Mouse (Mus musculus) lung, embryonic 15.5 days (tissue): ENCODE measurements around the gene C2. TPM values are rescaled to one million over a fixed set of nuclear protein-coding genes. Genes with fewer than 3 reads are reported as not detected.
A peak's percentile ranks its signal among the peaks of the same experiment; 100 is the strongest.

ENCODE experiments used
- ATAC-seq: fragments of 200-750 bp; cut with Nextera tagmentation; 2 replicates; pipeline ENCODE4 v1.8.0; 2017; ENCODE audit warnings: moderate number of reproducible peaks, borderline replicate concordance; ENCODE audit not compliant: low FRiP score, low TSS enrichment; ENCODE audit errors: extremely low read depth
- H3K27ac ChIP-seq: fragments of 300-500 bp; sonication (generic); 2 replicates; pipeline ENCODE4 v1.5.1; 2015; ENCODE audit warnings: moderate library complexity, mild to moderate bottlenecking, inconsistent platforms
- H3K27me3 ChIP-seq: fragments of 300-500 bp; sonication (generic); 2 replicates; pipeline ENCODE4 v1.6.1; 2015; ENCODE audit warnings: inconsistent platforms
- H3K36me3 ChIP-seq: fragments of 300-500 bp; sonication (generic); 2 replicates; pipeline ENCODE4 v1.6.1; 2015; ENCODE audit warnings: inconsistent platforms
- H3K4me1 ChIP-seq: fragments of 300-500 bp; sonication (generic); 2 replicates; pipeline ENCODE4 v1.6.1; 2015; ENCODE audit warnings: inconsistent platforms
- H3K4me2 ChIP-seq: fragments of 300-500 bp; sonication (generic); 2 replicates; pipeline ENCODE4 v1.6.1; 2015; ENCODE audit warnings: inconsistent platforms, mild to moderate bottlenecking, moderate library complexity
- H3K4me3 ChIP-seq: fragments of 300-500 bp; sonication (generic); 2 replicates; pipeline ENCODE4 v1.5.1; 2015; ENCODE audit warnings: mild to moderate bottlenecking, inconsistent platforms
- H3K9ac ChIP-seq: fragments of 300-500 bp; sonication (generic); 2 replicates; pipeline ENCODE4 v1.6.1; 2015; ENCODE audit warnings: inconsistent platforms
- H3K9me3 ChIP-seq: fragments of 300-500 bp; sonication (generic); 2 replicates; pipeline ENCODE4 v1.6.1; 2016; ENCODE audit warnings: inconsistent platforms
- WGBS: fragments of 180-500 bp; shearing (Covaris S2); methylation state at CpG from one replicate; pipeline ENCODE4 v1.1.7; 2015; 5-methylcytosine and 5-hydroxymethylcytosine counted together
- polyA plus RNA-seq: library from polyadenylated mRNA; unstranded; fragments of >200 nt; fragmentation: Nextera tagmentation; extraction: Ambion mirVana; gene quantifications from 2 replicates; pipeline ENCODE4 v1.2.1, GENCODE M21; 2015

Gene C2
- polyA plus RNA-seq, 1 experiment from 2014 or later: 2.9 TPM

GRCm38 (mm10) chr17:34931061-34931734 lies 33.1 kb upstream of the C2 start, which contains the start of gene Neu1:
Gene Neu1, plus strand, starts transcription at chr17:34931253.
- ATAC-seq: peak; percentile 96
- Histone ChIP-seq H3K4me1 (peaks cover 8% of the 10 kb centered on the region), H3K9me3 (no peaks in the 10 kb centered on the region), H3K4me2 (peak within 1 kb of the TSS; percentile 93), H3K36me3 (no peaks in the 10 kb centered on the region), H3K27ac (no peak within 1 kb of the TSS), H3K4me3 (peak within 1 kb of the TSS; percentile 61), H3K27me3 (no peaks in the 10 kb centered on the region), H3K9ac (peak within 1 kb of the TSS; percentile 60)
- under 1% methylated on average over 38 of the region's 38 CpGs for WGBS

GRCm38 (mm10) chr17:34928841-34929240 lies 30.8 kb upstream of the C2 start:
- no peaks in the 10 kb centered on the region for H3K36me3 ChIP-seq
- ATAC-seq: no peak
- peaks cover 8% of the 10 kb centered on the region for H3K4me1 ChIP-seq
- no peaks in the 10 kb centered on the region for H3K9me3 ChIP-seq
- WGBS: 31% methylated on average over 4 of the region's 4 CpGs
- H3K4me2 ChIP-seq: no peak overlapping the region
- no peak overlapping the region for H3K4me3 ChIP-seq
- no peaks in the 10 kb centered on the region for H3K27me3 ChIP-seq
- H3K27ac ChIP-seq: no peak overlapping the region
- no peak overlapping the region for H3K9ac ChIP-seq

GRCm38 (mm10) chr17:34927306-34928019 lies 29.4 kb upstream of the C2 start:
- 0 out of 2 replicates have a peak overlapping the region, but pooled peaks have one; percentile 10 for H3K4me2 ChIP-seq
- H3K27me3 ChIP-seq: no peaks in the 10 kb centered on the region
- H3K9me3 ChIP-seq: no peaks in the 10 kb centered on the region
- no peak overlapping the region for H3K4me3 ChIP-seq
- H3K9ac ChIP-seq: no peak overlapping the region
- peaks cover 8% of the 10 kb centered on the region for H3K4me1 ChIP-seq
- WGBS: 65% methylated on average over 18 of the region's 18 CpGs
- H3K36me3 ChIP-seq: no peaks in the 10 kb centered on the region
- ATAC-seq: no peak
- H3K27ac ChIP-seq: no peak overlapping the region

- Histone ChIP-seq H3K9ac (no peak overlapping the region), H3K27ac (no peak overlapping the region), H3K27me3 (no peaks in the 10 kb centered on the region), H3K4me2 (no peak overlapping the region), H3K4me3 (no peak overlapping the region), H3K9me3 (no peaks in the 10 kb centered on the region), H3K36me3 (no peaks in the 10 kb centered on the region), H3K4me1 (no peaks in the 10 kb centered on the region)
- 58% methylated on average over 5 of the region's 5 CpGs for WGBS
- no peak for ATAC-seq
Observed at GRCm38 (mm10) chr17:34924258-34924657, 26.2 kb upstream of the C2 start.

- Histone ChIP-seq H3K4me1 (no peaks in the 10 kb centered on the region), H3K9ac (no peak overlapping the region), H3K27me3 (no peaks in the 10 kb centered on the region), H3K27ac (no peak overlapping the region), H3K4me3 (no peak overlapping the region), H3K9me3 (no peaks in the 10 kb centered on the region), H3K36me3 (no peaks in the 10 kb centered on the region), H3K4me2 (no peak overlapping the region)
- 42% methylated on average over 6 of the region's 6 CpGs for WGBS
- no peak for ATAC-seq
Observed at GRCm38 (mm10) chr17:34922939-34923338, 24.9 kb upstream of the C2 start.

GRCm38 (mm10) chr17:34917188-34917587 lies 19.1 kb upstream of the C2 start:
- Histone ChIP-seq H3K36me3 (peaks cover 18% of the 10 kb centered on the region), H3K27ac (no peak overlapping the region), H3K9me3 (no peaks in the 10 kb centered on the region), H3K4me2 (no peak overlapping the region), H3K4me3 (no peak overlapping the region), H3K4me1 (peaks cover 16% of the 10 kb centered on the region; the same call in 1 of the 2 replicates), H3K27me3 (no peaks in the 10 kb centered on the region), H3K9ac (no peak overlapping the region)
- ATAC-seq: no peak
- 61% methylated on average over 9 of the region's 9 CpGs for WGBS

GRCm38 (mm10) chr17:34916316-34916715 lies 18.3 kb upstream of the C2 start:
- ATAC-seq: no peak
- 85% methylated on average over 5 of the region's 5 CpGs for WGBS
- H3K4me2 ChIP-seq: no peak overlapping the region
- H3K4me1 ChIP-seq: peaks cover 16% of the 10 kb centered on the region; the same call in 1 of the 2 replicates
- H3K36me3 ChIP-seq: peaks cover 27% of the 10 kb centered on the region
- H3K4me3 ChIP-seq: no peak overlapping the region
- no peak overlapping the region for H3K27ac ChIP-seq
- no peak overlapping the region for H3K9ac ChIP-seq
- H3K27me3 ChIP-seq: no peaks in the 10 kb centered on the region
- H3K9me3 ChIP-seq: no peaks in the 10 kb centered on the region

GRCm38 (mm10) chr17:34915410-34915831 lies 17.4 kb upstream of the C2 start:
- Histone ChIP-seq H3K4me1 (peaks cover 16% of the 10 kb centered on the region; the same call in 1 of the 2 replicates), H3K9ac (peak overlapping the region; percentile 16; the same call in 1 of the 2 replicates), H3K4me3 (no peak overlapping the region), H3K9me3 (no peaks in the 10 kb centered on the region), H3K4me2 (peak overlapping the region; percentile 27; the same call in 1 of the 2 replicates), H3K36me3 (peaks cover 36% of the 10 kb centered on the region), H3K27ac (0 out of 2 replicates have a peak overlapping the region, but pooled peaks have one; percentile 2), H3K27me3 (no peaks in the 10 kb centered on the region)
- 0 out of 2 replicates have a peak, but pooled peaks have one; percentile 23 for ATAC-seq
- WGBS: 13% methylated on average over 11 of the region's 11 CpGs

- H3K27me3 ChIP-seq: no peaks in the 10 kb centered on the region
- peak within 1 kb of the TSS; percentile 27; the same call in 1 of the 2 replicates for H3K4me2 ChIP-seq
- H3K4me3 ChIP-seq: no peak within 1 kb of the TSS
- H3K9ac ChIP-seq: no peak within 1 kb of the TSS
- H3K36me3 ChIP-seq: peaks cover 49% of the 10 kb centered on the region
- H3K27ac ChIP-seq: peak within 1 kb of the TSS; percentile 19; the same call in 1 of the 2 replicates
- peaks cover 16% of the 10 kb centered on the region; the same call in 1 of the 2 replicates for H3K4me1 ChIP-seq
- no peak for ATAC-seq
- 34% methylated on average over 18 of the region's 18 CpGs for WGBS
- no peaks in the 10 kb centered on the region for H3K9me3 ChIP-seq
Observed at GRCm38 (mm10) chr17:34913930-34914665, 16.0 kb upstream of the C2 start, which contains the start of gene Slc44a4. Gene Slc44a4, plus strand, starts transcription at chr17:34914466.

- H3K4me3 ChIP-seq: no peak overlapping the region
- ATAC-seq: peak; percentile 11; the same call in 1 of the 2 replicates
- no peak overlapping the region for H3K4me2 ChIP-seq
- no peak overlapping the region for H3K9ac ChIP-seq
- H3K9me3 ChIP-seq: no peaks in the 10 kb centered on the region
- 40% methylated on average over 5 of the region's 5 CpGs for WGBS
- peaks cover 16% of the 10 kb centered on the region; the same call in 1 of the 2 replicates for H3K4me1 ChIP-seq
- no peaks in the 10 kb centered on the region for H3K27me3 ChIP-seq
- H3K27ac ChIP-seq: no peak overlapping the region
- peaks cover 70% of the 10 kb centered on the region for H3K36me3 ChIP-seq
Observed at GRCm38 (mm10) chr17:34911945-34912351, 13.9 kb upstream of the C2 start.

GRCm38 (mm10) chr17:34910982-34911381 lies 12.9 kb upstream of the C2 start:
- H3K9me3 ChIP-seq: no peaks in the 10 kb centered on the region
- no peak overlapping the region for H3K4me3 ChIP-seq
- H3K27me3 ChIP-seq: no peaks in the 10 kb centered on the region
- WGBS: 80% methylated on average over 10 of the region's 10 CpGs
- H3K4me2 ChIP-seq: no peak overlapping the region
- H3K27ac ChIP-seq: no peak overlapping the region
- no peak overlapping the region for H3K9ac ChIP-seq
- H3K4me1 ChIP-seq: peaks cover 16% of the 10 kb centered on the region; the same call in 1 of the 2 replicates
- ATAC-seq: no peak
- peaks cover 80% of the 10 kb centered on the region for H3K36me3 ChIP-seq
